Mouse (Mus musculus) forebrain, postnatal 0 days (tissue): ENCODE measurements around the gene Btg2. TPM values are rescaled to one million over a fixed set of nuclear protein-coding genes. Genes with fewer than 3 reads are reported as not detected.
A peak's percentile ranks its signal among the peaks of the same experiment; 100 is the strongest.

ENCODE experiments used
- ATAC-seq: fragments of 200-750 bp; cut with Nextera tagmentation; 2 replicates; pipeline ENCODE4 v1.8.0; 2017; ENCODE audit warnings: mild to moderate bottlenecking, moderate library complexity
- DNase-seq: peaks from one replicate; pipeline ENCODE4 v3.0.0-alpha.2; 2015
- H3K27ac ChIP-seq: fragments of 300-500 bp; sonication (generic); 2 replicates; pipeline ENCODE4 v1.5.1; 2014; ENCODE audit warnings: low read depth, mild to moderate bottlenecking, antibody characterized with exemption, low read length, moderate library complexity, mixed read lengths
- H3K27me3 ChIP-seq: fragments of 300-500 bp; sonication (generic); 2 replicates; pipeline ENCODE4 v1.6.1; 2014; ENCODE audit warnings: mild to moderate bottlenecking, low read length, mixed read lengths; ENCODE audit not compliant: insufficient read depth
- H3K36me3 ChIP-seq: fragments of 300-500 bp; sonication (generic); 2 replicates; pipeline ENCODE4 v1.6.1; 2014; ENCODE audit warnings: mild to moderate bottlenecking, moderate library complexity; ENCODE audit not compliant: insufficient read depth
- H3K4me1 ChIP-seq: fragments of 300-500 bp; sonication (generic); 2 replicates; pipeline ENCODE4 v1.6.1; 2014; ENCODE audit warnings: antibody characterized with exemption; ENCODE audit not compliant: insufficient read depth
- H3K4me2 ChIP-seq: fragments of 300-500 bp; sonication (generic); 2 replicates; pipeline ENCODE4 v1.6.1; 2014; ENCODE audit warnings: low read depth, mild to moderate bottlenecking, moderate library complexity
- H3K4me3 ChIP-seq: fragments of 300-500 bp; sonication (generic); 2 replicates; pipeline ENCODE4 v1.5.1; 2014; ENCODE audit warnings: low read depth, low read length, mixed read lengths
- H3K9ac ChIP-seq: fragments of 300-500 bp; sonication (generic); 2 replicates; pipeline ENCODE4 v1.6.1; 2014; ENCODE audit warnings: mild to moderate bottlenecking
- H3K9me3 ChIP-seq: fragments of 300-500 bp; sonication (generic); 2 replicates; pipeline ENCODE4 v1.6.1; 2016; ENCODE audit warnings: low read length
- CTCF ChIP-seq: sonication (generic); IDR thresholded peaks from 2 replicates; pipeline ENCODE4 v1.5.1; 2016; ENCODE audit warnings: antibody characterized with exemption, control low read depth, low read depth
- WGBS: fragments of 180-500 bp; shearing (Covaris S2); extraction: QIAGEN DNeasy Blood & Tissue Kit; methylation state at CpG from one replicate; pipeline ENCODE4 v1.1.7; 2014; 5-methylcytosine and 5-hydroxymethylcytosine counted together
- polyA plus RNA-seq: library from polyadenylated mRNA; unstranded; fragments of >200 nt; fragmentation: Nextera tagmentation; extraction: Ambion mirVana; gene quantifications from 2 replicates; pipeline ENCODE4 v1.2.1, GENCODE M21; 2015
- total RNA-seq: library from RNA; depleted of rRNA; stranded (reverse); fragments of >200 nt; gene quantifications from 2 replicates; pipeline ENCODE4 v1.2.3, GENCODE M21; 2014; rRNA removed

Btg2 gene
- total and polyA plus RNA-seq, 2 experiments from 2014 or later: 11.9 to 12.0 TPM

DNA sequence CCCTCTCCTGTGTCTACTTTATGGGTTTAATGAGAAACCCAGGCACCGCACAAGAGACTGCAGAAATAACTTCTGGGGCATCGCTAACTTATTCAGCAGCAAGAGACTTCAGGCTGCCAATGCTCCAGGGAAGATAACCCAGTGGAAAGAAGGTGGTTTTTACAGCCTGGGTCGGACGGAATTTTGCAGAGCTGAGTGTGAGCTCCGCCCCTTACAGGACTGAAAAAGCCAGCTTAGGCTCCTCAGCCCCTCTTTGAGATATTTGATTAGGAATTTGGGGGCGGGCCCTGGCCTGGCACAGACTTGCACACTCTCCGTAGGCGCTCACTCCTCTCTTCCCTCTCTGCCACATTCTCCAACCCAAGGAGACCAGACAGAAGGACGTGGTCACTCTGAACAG lies 41.7 kb downstream of the Btg2 start, which contains the start of gene Fmod:
Gene Fmod, plus strand, starts transcription at position 83 of the 400 bp plus-strand sequence.
- no peak for ATAC-seq
- Histone ChIP-seq H3K27ac (no peak within 1 kb of the TSS), H3K9ac (no peak within 1 kb of the TSS), H3K4me2 (no peak within 1 kb of the TSS), H3K4me3 (no peak within 1 kb of the TSS), H3K9me3 (no peaks in the 10 kb centered on the region), H3K4me1 (no peaks in the 10 kb centered on the region), H3K27me3 (no peaks in the 10 kb centered on the region), H3K36me3 (no peaks in the 10 kb centered on the region)
- no peak for DNase-seq
- WGBS: 30% methylated on average over 9 of the region's 9 CpGs
- no peak for TF ChIP-seq CTCF

DNA sequence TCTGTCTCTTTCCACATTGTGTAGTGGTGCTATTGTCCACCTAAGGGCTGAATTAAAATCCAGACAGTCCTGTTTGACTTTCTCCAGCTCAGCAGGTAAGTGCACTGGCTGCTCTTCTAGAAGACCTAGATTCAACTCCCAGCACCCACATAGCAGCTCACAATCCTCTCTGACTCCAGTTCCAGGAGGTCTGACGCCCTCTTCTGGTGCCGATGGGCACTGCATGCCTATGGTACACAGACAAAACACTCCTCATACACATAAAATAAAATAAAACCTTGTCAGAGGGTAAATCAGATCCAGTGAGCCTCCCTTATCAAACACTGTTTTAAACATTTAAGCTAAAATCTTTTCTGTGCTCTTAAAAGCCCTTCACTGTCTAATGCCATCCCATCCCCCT lies 42.4 kb downstream of the Btg2 start:
- Histone ChIP-seq H3K27me3 (no peaks in the 10 kb centered on the region), H3K36me3 (no peaks in the 10 kb centered on the region), H3K9me3 (no peaks in the 10 kb centered on the region), H3K9ac (no peak overlapping the region), H3K4me1 (no peaks in the 10 kb centered on the region), H3K4me2 (no peak overlapping the region), H3K27ac (no peak overlapping the region), H3K4me3 (no peak overlapping the region)
- TF ChIP-seq CTCF: peak; percentile 39
- no peak for DNase-seq
- ATAC-seq: no peak
- 77% methylated on average over 2 of the region's 2 CpGs for WGBS

- no peak overlapping the region for H3K4me3 ChIP-seq
- no peak overlapping the region for H3K9ac ChIP-seq
- no peak for TF ChIP-seq CTCF
- H3K36me3 ChIP-seq: no peaks in the 10 kb centered on the region
- no peak overlapping the region for H3K27ac ChIP-seq
- H3K27me3 ChIP-seq: no peaks in the 10 kb centered on the region; the same call in 1 of the 2 replicates
- no peaks in the 10 kb centered on the region for H3K4me1 ChIP-seq
- no peaks in the 10 kb centered on the region for H3K9me3 ChIP-seq
- no peak overlapping the region for H3K4me2 ChIP-seq
- ATAC-seq: no peak
- 74% methylated on average over 14 of the region's 14 CpGs for WGBS
- DNase-seq: peak; percentile 60
These were observed 50.6 kb downstream of the Btg2 start for GRCm38 (mm10) chr1:134028161-134028846.

DNA sequence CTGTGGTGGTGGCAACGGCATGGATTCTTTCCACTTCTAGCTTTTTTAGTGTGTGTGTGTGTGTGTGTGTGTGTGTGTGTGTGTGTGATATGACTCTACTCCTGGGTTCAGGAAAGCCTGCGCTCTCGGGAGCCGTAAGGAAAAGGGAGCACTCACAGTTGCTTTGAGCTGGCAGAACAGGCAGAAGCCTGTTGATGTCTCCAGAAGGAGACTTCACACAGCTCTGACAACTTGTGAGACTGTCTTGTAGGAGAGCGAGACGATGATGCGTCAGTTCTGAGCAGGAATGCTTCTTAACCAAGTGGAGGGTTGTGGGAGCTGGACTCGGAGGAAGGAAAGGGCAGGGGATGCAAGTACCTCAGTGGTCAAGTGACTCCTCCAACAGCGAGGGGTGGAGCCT lies 52.2 kb downstream of the Btg2 start:
- Histone ChIP-seq H3K4me1 (no peaks in the 10 kb centered on the region), H3K27me3 (no peaks in the 10 kb centered on the region; the same call in 1 of the 2 replicates), H3K36me3 (no peaks in the 10 kb centered on the region), H3K27ac (0 out of 2 replicates have a peak overlapping the region, but pooled peaks have one; percentile 21), H3K9me3 (no peaks in the 10 kb centered on the region), H3K9ac (no peak overlapping the region), H3K4me3 (no peak overlapping the region), H3K4me2 (no peak overlapping the region)
- WGBS: 63% methylated on average over 9 of the region's 9 CpGs
- no peak for TF ChIP-seq CTCF
- peak; percentile 62 for DNase-seq
- peak; percentile 82 for ATAC-seq

DNA sequence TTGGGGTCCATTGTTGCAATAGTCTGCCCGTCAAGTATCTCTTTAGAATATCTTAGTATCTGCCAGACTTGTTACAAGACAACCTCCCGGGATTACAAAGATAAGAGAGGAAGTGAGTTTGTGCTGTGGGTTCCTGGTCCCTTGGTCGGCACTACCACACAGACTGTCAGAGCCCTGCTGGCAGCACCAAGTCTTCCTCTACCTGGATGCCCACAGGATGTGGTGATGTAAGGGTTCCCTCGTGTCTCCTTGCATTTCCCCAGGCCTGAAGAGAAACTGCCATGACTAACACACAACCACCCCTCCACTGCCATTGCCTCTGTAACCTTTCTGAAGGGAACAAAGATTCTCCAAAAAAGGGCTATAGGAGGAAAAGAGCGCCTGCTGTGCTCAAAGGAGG lies 52.9 kb downstream of the Btg2 start:
- Histone ChIP-seq H3K4me2 (no peak overlapping the region), H3K9ac (no peak overlapping the region), H3K27me3 (no peaks in the 10 kb centered on the region; the same call in 1 of the 2 replicates), H3K4me3 (no peak overlapping the region), H3K9me3 (no peaks in the 10 kb centered on the region), H3K36me3 (no peaks in the 10 kb centered on the region), H3K27ac (no peak overlapping the region), H3K4me1 (no peaks in the 10 kb centered on the region)
- no peak for ATAC-seq
- no peak for DNase-seq
- 75% methylated on average over 5 of the region's 5 CpGs for WGBS
- no peak for TF ChIP-seq CTCF

Other genes with a start within 250 kb of the Btg2 start
- 2.9 and 5.1 TPM in 2 replicates for gene Optc, start 171.1 kb downstream of the Btg2 start, total RNA-seq
- gene Optc, start 171.1 kb downstream of the Btg2 start, polyA plus RNA-seq: 1.8 and 2.4 TPM in 2 replicates
- gene Prelp, start 157.7 kb downstream of the Btg2 start, total RNA-seq: 1.8 and 2.4 TPM in 2 replicates
- gene Prelp, start 157.7 kb downstream of the Btg2 start, polyA plus RNA-seq: 3.8 and 5.0 TPM in 2 replicates
- gene Fmod, start 41.9 kb downstream of the Btg2 start, total RNA-seq: 7.0 and 14.2 TPM in 2 replicates
- gene Fmod, start 41.9 kb downstream of the Btg2 start, polyA plus RNA-seq: 14.7 and 19.6 TPM in 2 replicates
- gene Chit1, start 32.1 kb upstream of the Btg2 start, total RNA-seq: 0.19 and 0.46 TPM in 2 replicates
- 0.30 and 0.41 TPM in 2 replicates for gene Chit1, start 32.1 kb upstream of the Btg2 start, polyA plus RNA-seq
- 0.38 and 1.3 TPM in 2 replicates for gene Chil1, start 103.1 kb upstream of the Btg2 start, total RNA-seq
- 3.3 and 4.1 TPM in 2 replicates for gene Chil1, start 103.1 kb upstream of the Btg2 start, polyA plus RNA-seq
- 0.10 and 0.23 TPM in 2 replicates for gene Mybph, start 114.3 kb upstream of the Btg2 start, total RNA-seq
- gene Mybph, start 114.3 kb upstream of the Btg2 start, polyA plus RNA-seq: 0.12 TPM in 1 of 2 replicates, not detected in the other
- gene Adora1, start 156.3 kb upstream of the Btg2 start, total RNA-seq: 38.4 and 41.5 TPM in 2 replicates
- gene Adora1, start 156.3 kb upstream of the Btg2 start, polyA plus RNA-seq: 29.3 and 37.5 TPM in 2 replicates
- 0.08 and 0.29 TPM in 2 replicates for gene Myog, start 210.9 kb upstream of the Btg2 start, total RNA-seq
- gene Myog, start 210.9 kb upstream of the Btg2 start, polyA plus RNA-seq: 0.19 and 0.28 TPM in 2 replicates